Mouse (Mus musculus) limb, embryonic 14.5 days (tissue): ENCODE measurements around the gene Eid2. TPM values are rescaled to one million over a fixed set of nuclear protein-coding genes. Genes with fewer than 3 reads are reported as not detected.

Source experiments
- ATAC-seq: fragments of 200-750 bp; cut with Nextera tagmentation; 2 replicates; pipeline ENCODE4 v1.8.0; 2017; ENCODE audit warnings: low read depth, moderate number of reproducible peaks, moderate TSS enrichment; ENCODE audit not compliant: low FRiP score
- DNase-seq: peaks from one replicate; pipeline ENCODE4 v3.0.0-alpha.2; 2015; ENCODE audit warnings: low spot score
- H3K27ac ChIP-seq: fragments of 300-500 bp; sonication (generic); replicated peaks from 2 replicates; pipeline ENCODE4 v1.5.1; 2014; ENCODE audit warnings: low read depth, mild to moderate bottlenecking, low read length, moderate library complexity, mixed read lengths
- H3K27me3 ChIP-seq: fragments of 300-500 bp; sonication (generic); 2 replicates; pipeline ENCODE4 v1.6.1; 2014; ENCODE audit warnings: low read length, mixed read lengths; ENCODE audit not compliant: control insufficient read depth, insufficient read depth
- H3K36me3 ChIP-seq: fragments of 300-500 bp; sonication (generic); 2 replicates; pipeline ENCODE4 v1.6.1; 2014; ENCODE audit warnings: mild to moderate bottlenecking, low read length, moderate library complexity, mixed read lengths; ENCODE audit not compliant: control insufficient read depth, insufficient read depth
- H3K4me1 ChIP-seq: fragments of 300-500 bp; sonication (generic); 2 replicates; pipeline ENCODE4 v1.6.1; 2014; ENCODE audit warnings: antibody characterized with exemption, low read length, mixed read lengths; ENCODE audit not compliant: control insufficient read depth, insufficient read depth
- H3K4me2 ChIP-seq: fragments of 300-500 bp; sonication (generic); replicated peaks from 2 replicates; pipeline ENCODE4 v1.6.1; 2014; ENCODE audit warnings: low read depth, mild to moderate bottlenecking, low read length, moderate library complexity; ENCODE audit not compliant: severe bottlenecking
- H3K4me3 ChIP-seq: fragments of 300-500 bp; sonication (generic); replicated peaks from 2 replicates; pipeline ENCODE4 v1.5.1; 2014; ENCODE audit warnings: low read length
- H3K9ac ChIP-seq: fragments of 300-500 bp; sonication (generic); 2 replicates; pipeline ENCODE4 v1.6.1; 2014; ENCODE audit warnings: mild to moderate bottlenecking, low read depth, low read length, moderate library complexity; ENCODE audit not compliant: severe bottlenecking
- H3K9me3 ChIP-seq: fragments of 300-500 bp; sonication (generic); 2 replicates; pipeline ENCODE4 v1.6.1; 2016; ENCODE audit warnings: low read length; ENCODE audit not compliant: control insufficient read depth
- POLR2A ChIP-seq: fragments of 200-500 bp; IDR thresholded peaks from 2 replicates; pipeline ENCODE4 v1.8.0; 2012; ENCODE audit warnings: inconsistent platforms, mild to moderate bottlenecking, moderate library complexity, borderline replicate concordance; ENCODE audit not compliant: insufficient read depth, insufficient read length; ENCODE audit errors: extremely low read depth
- WGBS: fragments of 180-500 bp; shearing (Covaris S2); extraction: QIAGEN DNeasy Blood & Tissue Kit; methylation state at CpG from one replicate; pipeline ENCODE4 v1.1.7; 2014; 5-methylcytosine and 5-hydroxymethylcytosine counted together
- polyA plus RNA-seq, 2 experiments: library from polyadenylated mRNA; depleted of rRNA in 1 of 2; stranded (reverse) in 1 of 2; unstranded in 1 of 2; fragments of >200 nt; fragmentation: Nextera tagmentation in 1 of 2; extraction: Ambion mirVana in 1 of 2; gene quantifications; 2 replicates each; pipeline versions ENCODE4 v1.2.1 to v1.2.3; 2012 to 2014

Eid2 gene
- polyA plus RNA-seq, 2 experiments = 12.2 to 35.0 TPM

GRCm38 (mm10) chr7:28265391-28265790 is 2.3 kb upstream of the Eid2 start:
- ATAC-seq (no peak), DNase-seq (no peak)
- H3K27ac ChIP-seq = no peak overlapping the region
- no peak for TF ChIP-seq POLR2A
- H3K4me3 ChIP-seq = no peak overlapping the region
- WGBS = 80% methylated on average over 13 of the region's 13 CpGs
- H3K27me3 ChIP-seq = no peaks in the 10 kb centered on the region
- no peak overlapping the region for H3K4me2 ChIP-seq
- H3K9ac ChIP-seq = no peak overlapping the region
- no peaks in the 10 kb centered on the region for H3K36me3 ChIP-seq
- H3K9me3 ChIP-seq = no peaks in the 10 kb centered on the region
- 0 out of 2 replicates have a peak, but pooled peaks cover 2% of the 10 kb centered on the region for H3K4me1 ChIP-seq

GRCm38 (mm10) chr7:28268042-28268531 is 406 bp downstream of the Eid2 start:
- DNase-seq (peak; percentile 24), ATAC-seq (peak; percentile 78)
- H3K36me3 ChIP-seq = peaks cover 12% of the 10 kb centered on the region
- H3K9me3 ChIP-seq = 0 out of 2 replicates have a peak, but pooled peaks cover 5% of the 10 kb centered on the region
- H3K27ac ChIP-seq = peak overlapping the region; percentile 91
- WGBS = under 1% methylated on average over 31 of the region's 62 CpGs
- H3K27me3 ChIP-seq = no peaks in the 10 kb centered on the region
- 0 out of 2 replicates have a peak, but pooled peaks cover 2% of the 10 kb centered on the region for H3K4me1 ChIP-seq
- H3K9ac ChIP-seq = peak overlapping the region; percentile 95
- no peak for TF ChIP-seq POLR2A
- H3K4me2 ChIP-seq = peak overlapping the region; percentile 46
- H3K4me3 ChIP-seq = peak overlapping the region; percentile 85

GRCm38 (mm10) chr7:28268576-28268975 is 895 bp downstream of the Eid2 start:
- TF ChIP-seq POLR2A = no peak

GRCm38 (mm10) chr7:28269355-28269754 is 1.7 kb downstream of the Eid2 start:
- H3K9ac ChIP-seq = no peak overlapping the region
- peaks cover 15% of the 10 kb centered on the region for H3K36me3 ChIP-seq
- H3K9me3 ChIP-seq = 0 out of 2 replicates have a peak, but pooled peaks cover 5% of the 10 kb centered on the region
- DNase-seq (no peak), ATAC-seq (no peak)
- 0 out of 2 replicates have a peak overlapping the region, but pooled peaks have one; percentile 85 for H3K4me3 ChIP-seq
- H3K4me1 ChIP-seq = 0 out of 2 replicates have a peak, but pooled peaks cover 2% of the 10 kb centered on the region
- 0 out of 2 replicates have a peak overlapping the region, but pooled peaks have one; percentile 46 for H3K4me2 ChIP-seq
- no peak overlapping the region for H3K27ac ChIP-seq
- no peaks in the 10 kb centered on the region for H3K27me3 ChIP-seq
- TF ChIP-seq POLR2A = no peak
- 93% methylated on average over 12 of the region's 12 CpGs for WGBS

More at GRCm38 (mm10) chr7:28268576-28268975, 895 bp downstream of the Eid2 start:
- no peak for ATAC-seq
- Histone ChIP-seq H3K9ac (peak overlapping the region; percentile 95), H3K9me3 (0 out of 2 replicates have a peak, but pooled peaks cover 5% of the 10 kb centered on the region), H3K4me2 (peak overlapping the region; percentile 46), H3K4me3 (peak overlapping the region; percentile 85), H3K36me3 (peaks cover 15% of the 10 kb centered on the region), H3K27me3 (no peaks in the 10 kb centered on the region), H3K27ac (peak overlapping the region; percentile 91; the same call in 1 of the 2 replicates), H3K4me1 (0 out of 2 replicates have a peak, but pooled peaks cover 2% of the 10 kb centered on the region)
- WGBS = 26% methylated on average over 16 of the region's 16 CpGs
- DNase-seq = no peak

- H3K4me3 ChIP-seq = no peak overlapping the region
- TF ChIP-seq POLR2A = no peak
- ATAC-seq (no peak), DNase-seq (no peak)
- peaks cover 15% of the 10 kb centered on the region for H3K36me3 ChIP-seq
- H3K9ac ChIP-seq = no peak overlapping the region
- no peak overlapping the region for H3K4me2 ChIP-seq
- 69% methylated on average over 3 of the region's 3 CpGs for WGBS
- H3K9me3 ChIP-seq = 0 out of 2 replicates have a peak, but pooled peaks cover 5% of the 10 kb centered on the region
- H3K4me1 ChIP-seq = 0 out of 2 replicates have a peak, but pooled peaks cover 2% of the 10 kb centered on the region
- H3K27me3 ChIP-seq = no peaks in the 10 kb centered on the region
- no peak overlapping the region for H3K27ac ChIP-seq
These were observed 4.1 kb downstream of the Eid2 start for GRCm38 (mm10) chr7:28271761-28272160.
